Mouse (Mus musculus) heart, adult 2 months (tissue): ENCODE measurements at regions not wholly inside any gene's neighbourhood (a gene's known extent, or its start where the extent isn't known, plus 50 kb on each side); places are given as distances from the start of the nearest gene placed in this dataset.

Experiments
- CTCF ChIP-seq: fragments of 200-600 bp; IDR thresholded peaks from 2 replicates; pipeline ENCODE4 v1.8.1; 2022; ENCODE audit warnings: antibody characterized with exemption, mild to moderate bottlenecking, moderate library complexity
- EP300 ChIP-seq: fragments of 200-500 bp; IDR thresholded peaks from 2 replicates; pipeline ENCODE4 v1.6.1; 2011; ENCODE audit warnings: low read depth, low read length, control low read depth; ENCODE audit not compliant: insufficient read depth
- POLR2A ChIP-seq: fragments of 200-500 bp; IDR thresholded peaks from 2 replicates; pipeline ENCODE4 v1.6.1; 2011; ENCODE audit warnings: mild to moderate bottlenecking, low read depth, low read length, control low read depth; ENCODE audit not compliant: insufficient read depth

GRCm38 (mm10) chr15:64513501-64514097 is 303.9 kb upstream of the Gm21798 start:
- no peak for TF ChIP-seq CTCF
- TF ChIP-seq POLR2A, result no peak
- no peak for TF ChIP-seq EP300
